Mouse (Mus musculus): Measurements from ENCODE around the gene Zfpm1. TPM values are rescaled to one million over a fixed set of nuclear protein-coding genes. Genes with fewer than 3 reads are reported as not detected.

The Zfpm1 gene
- polyA plus RNA-seq, 1 experiment, result 26.0 TPM

GRCm38 (mm10) chr8:122343758-122344157 is 61.8 kb downstream of the Zfpm1 start:
- DNase-seq (ENCODE audit: extremely low spot score in 1 of 2, low spot score in 1 of 2), result no peak

- DNase-seq (ENCODE audit: extremely low spot score in 1 of 2, low spot score in 1 of 2), result no peak
These were observed 62.3 kb downstream of the Zfpm1 start for GRCm38 (mm10) chr8:122344219-122344618.

GRCm38 (mm10) chr8:122345181-122346095 is 63.5 kb downstream of the Zfpm1 start:
- DNase-seq (ENCODE audit: extremely low spot score in 1 of 2, low spot score in 1 of 2), result no peak

GRCm38 (mm10) chr8:122347811-122348552 is 66.0 kb downstream of the Zfpm1 start:
- peak; percentile 61 to 79 for DNase-seq (ENCODE audit: extremely low spot score in 1 of 2, low spot score in 1 of 2)

- DNase-seq (ENCODE audit: extremely low spot score in 1 of 2, low spot score in 1 of 2), result no peak
These were observed 67.7 kb downstream of the Zfpm1 start for GRCm38 (mm10) chr8:122349357-122350297.

GRCm38 (mm10) chr8:122350309-122351089 is 68.6 kb downstream of the Zfpm1 start:
- DNase-seq (ENCODE audit: extremely low spot score in 1 of 2, low spot score in 1 of 2), result no peak

- DNase-seq (ENCODE audit: extremely low spot score in 1 of 2, low spot score in 1 of 2), result no peak
These were observed 72.2 kb downstream of the Zfpm1 start for GRCm38 (mm10) chr8:122354157-122354556.

GRCm38 (mm10) chr8:122355642-122356606 is 74.0 kb downstream of the Zfpm1 start:
- peak; percentile 80 to 84 for DNase-seq (ENCODE audit: extremely low spot score in 1 of 2, low spot score in 1 of 2)

- no peak for DNase-seq (ENCODE audit: extremely low spot score in 1 of 2, low spot score in 1 of 2)
These were observed 75.3 kb downstream of the Zfpm1 start for GRCm38 (mm10) chr8:122357202-122357601.

- no peak for DNase-seq (ENCODE audit: extremely low spot score in 1 of 2, low spot score in 1 of 2)
These were observed 75.7 kb downstream of the Zfpm1 start for GRCm38 (mm10) chr8:122357641-122358040.

GRCm38 (mm10) chr8:122359111-122359775 is 77.3 kb downstream of the Zfpm1 start:
- peak in 1 of 2 experiments; percentile 29 for DNase-seq (ENCODE audit: extremely low spot score in 1 of 2, low spot score in 1 of 2)

- no peak for DNase-seq (ENCODE audit: extremely low spot score in 1 of 2, low spot score in 1 of 2)
These were observed 78.9 kb downstream of the Zfpm1 start, which contains the start of gene Trhr2 for GRCm38 (mm10) chr8:122360696-122361416. TSS of gene Trhr2 (minus strand) at chr8:122360746.

- no peak for DNase-seq (ENCODE audit: extremely low spot score in 1 of 2, low spot score in 1 of 2)
These were observed 80.3 kb downstream of the Zfpm1 start for GRCm38 (mm10) chr8:122362271-122362670.

GRCm38 (mm10) chr8:122362967-122363366 is 81.0 kb downstream of the Zfpm1 start:
- DNase-seq (ENCODE audit: extremely low spot score in 1 of 2, low spot score in 1 of 2), result no peak

GRCm38 (mm10) chr8:122368494-122368893 is 86.6 kb downstream of the Zfpm1 start:
- DNase-seq (ENCODE audit: extremely low spot score in 1 of 2, low spot score in 1 of 2), result no peak

GRCm38 (mm10) chr8:122369665-122370064 is 87.7 kb downstream of the Zfpm1 start:
- peak in 1 of 2 experiments; percentile 78 for DNase-seq (ENCODE audit: extremely low spot score in 1 of 2, low spot score in 1 of 2)

GRCm38 (mm10) chr8:122371706-122372105 is 89.8 kb downstream of the Zfpm1 start:
- no peak for DNase-seq (ENCODE audit: extremely low spot score in 1 of 2, low spot score in 1 of 2)
